Mouse (Mus musculus) heart, embryonic 15.5 days (tissue): ENCODE results near the gene Has3. TPM values are rescaled to one million over a fixed set of nuclear protein-coding genes. Genes with fewer than 3 reads are reported as not detected.
"Not testable (repeated sequence)": the region's sequence is repeated elsewhere in the genome, so short reads cannot be mapped to it uniquely, and the experiment has no call there.

ENCODE experiments used
- ATAC-seq: fragments of 200-750 bp; cut with Nextera tagmentation; replicated peaks from 2 replicates; pipeline ENCODE4 v1.8.0; 2017; ENCODE audit warnings: low read depth, moderate TSS enrichment; ENCODE audit not compliant: insufficient number of reproducible peaks, insufficient read depth, low FRiP score
- H3K27ac ChIP-seq: fragments of 300-500 bp; sonication (generic); 2 replicates; pipeline ENCODE4 v1.5.1; 2015; ENCODE audit warnings: mild to moderate bottlenecking, inconsistent platforms
- H3K27me3 ChIP-seq: fragments of 300-500 bp; sonication (generic); 2 replicates; pipeline ENCODE4 v1.6.1; 2015; ENCODE audit warnings: inconsistent platforms
- H3K36me3 ChIP-seq: fragments of 300-500 bp; sonication (generic); 2 replicates; pipeline ENCODE4 v1.6.1; 2015; ENCODE audit warnings: mild to moderate bottlenecking, inconsistent platforms
- H3K4me1 ChIP-seq: fragments of 300-500 bp; sonication (generic); replicated peaks from 2 replicates; pipeline ENCODE4 v1.6.1; 2015; ENCODE audit warnings: inconsistent platforms
- H3K4me2 ChIP-seq: fragments of 300-500 bp; sonication (generic); 2 replicates; pipeline ENCODE4 v1.6.1; 2015; ENCODE audit warnings: inconsistent platforms, mild to moderate bottlenecking, moderate library complexity
- H3K4me3 ChIP-seq: fragments of 300-500 bp; sonication (generic); 2 replicates; pipeline ENCODE4 v1.5.1; 2015; ENCODE audit warnings: mild to moderate bottlenecking, inconsistent platforms
- H3K9ac ChIP-seq: fragments of 300-500 bp; sonication (generic); 2 replicates; pipeline ENCODE4 v1.6.1; 2015; ENCODE audit warnings: mild to moderate bottlenecking, inconsistent platforms
- H3K9me3 ChIP-seq: fragments of 300-500 bp; sonication (generic); replicated peaks from 2 replicates; pipeline ENCODE4 v1.6.1; 2016; ENCODE audit warnings: inconsistent platforms
- WGBS: fragments of 180-500 bp; shearing (Covaris S2); methylation state at CpG from one replicate; pipeline ENCODE4 v1.1.7; 2015; ENCODE audit warnings: mixed read lengths; 5-methylcytosine and 5-hydroxymethylcytosine counted together
- polyA plus RNA-seq: library from polyadenylated mRNA; unstranded; fragments of >200 nt; fragmentation: Nextera tagmentation; extraction: Ambion mirVana; gene quantifications from 2 replicates; pipeline ENCODE4 v1.2.1, GENCODE M21; 2015

The Has3 gene
- polyA plus RNA-seq, 1 experiment from 2014 or later: 0.14 TPM

GRCm38 (mm10) chr8:106913631-106914030, 43.6 kb downstream of the Has3 start:
- peaks cover 74% of the 10 kb centered on the region for H3K36me3 ChIP-seq
- ATAC-seq: no peak

DNA sequence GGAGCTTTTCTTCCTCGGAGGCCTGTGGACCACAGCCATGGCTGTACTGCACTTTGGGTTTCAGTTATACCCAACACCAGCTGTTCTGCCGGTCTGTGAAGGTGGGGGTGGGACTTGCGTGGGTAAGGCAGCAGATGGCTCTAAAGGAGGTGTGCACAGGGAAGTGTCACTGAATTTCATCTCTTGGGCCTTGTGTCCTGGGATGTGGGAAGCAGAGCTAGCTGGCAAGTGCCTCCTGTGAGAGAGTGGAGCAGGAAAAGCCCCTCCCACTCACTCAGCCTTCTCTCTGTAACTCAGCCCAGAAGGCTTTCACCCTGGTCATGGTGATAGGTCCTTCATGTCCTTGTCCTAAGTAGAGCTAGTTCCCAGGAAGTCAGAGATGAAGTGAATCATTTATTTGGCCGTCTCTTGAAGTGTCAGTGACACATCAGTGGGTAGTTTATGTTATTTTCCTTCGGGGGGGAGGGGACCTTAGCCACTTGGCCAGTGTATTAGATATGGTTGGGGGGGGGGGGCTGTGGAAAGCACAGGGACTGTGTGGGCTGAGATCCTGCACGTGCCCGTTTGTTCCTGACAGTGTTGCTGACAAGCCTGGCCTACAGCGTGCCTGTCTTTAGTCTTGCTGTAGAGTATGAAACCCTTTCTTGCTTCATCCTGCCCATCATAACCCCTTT, 49.8 kb downstream of the Has3 start:
- Histone ChIP-seq H3K4me3 (no peak overlapping the region), H3K27ac (no peak overlapping the region), H3K9me3 (no peaks in the 10 kb centered on the region), H3K36me3 (peaks cover 75% of the 10 kb centered on the region), H3K4me1 (no peaks in the 10 kb centered on the region), H3K9ac (no peak overlapping the region), H3K27me3 (no peaks in the 10 kb centered on the region), H3K4me2 (no peak overlapping the region)
- no peak for ATAC-seq
- 81% methylated on average over 8 of the region's 8 CpGs for WGBS

More at GRCm38 (mm10) chr8:106913631-106914030, 43.6 kb downstream of the Has3 start:
- 95% methylated on average over 10 of the region's 10 CpGs for WGBS
- H3K27me3 ChIP-seq: no peaks in the 10 kb centered on the region
- H3K4me2 ChIP-seq: no peak overlapping the region
- no peak overlapping the region for H3K27ac ChIP-seq
- H3K4me1 ChIP-seq: no peaks in the 10 kb centered on the region
- H3K9ac ChIP-seq: no peak overlapping the region
- no peaks in the 10 kb centered on the region for H3K9me3 ChIP-seq
- no peak overlapping the region for H3K4me3 ChIP-seq

GRCm38 (mm10) chr8:106920395-106920741, 50.3 kb downstream of the Has3 start:
- Histone ChIP-seq H3K36me3 (peaks cover 70% of the 10 kb centered on the region), H3K9ac (no peak overlapping the region), H3K9me3 (no peaks in the 10 kb centered on the region), H3K4me1 (no peaks in the 10 kb centered on the region), H3K4me2 (no peak overlapping the region), H3K4me3 (no peak overlapping the region), H3K27me3 (no peaks in the 10 kb centered on the region), H3K27ac (no peak overlapping the region)
- ATAC-seq: no peak
- WGBS: 95% methylated on average over 5 of the region's 5 CpGs

- Histone ChIP-seq H3K27me3 (no peaks in the 10 kb centered on the region), H3K27ac (peak overlapping the region; percentile 48; the same call in 1 of the 2 replicates)
- no peak for ATAC-seq
These were observed 54.0 kb downstream of the Has3 start for GRCm38 (mm10) chr8:106924057-106924456.

GRCm38 (mm10) chr8:106924904-106925349, 54.9 kb downstream of the Has3 start:
- ATAC-seq: no peak; the same call in 1 of the 2 replicates
- H3K27me3 ChIP-seq: no peaks in the 10 kb centered on the region
- H3K9ac ChIP-seq: no peak overlapping the region
- 0 out of 2 replicates have a peak, but pooled peaks cover 3% of the 10 kb centered on the region for H3K4me1 ChIP-seq
- 57% methylated on average over 8 of the region's 8 CpGs for WGBS
- peaks cover 29% of the 10 kb centered on the region for H3K36me3 ChIP-seq
- H3K27ac ChIP-seq: peak overlapping the region; percentile 48
- H3K4me3 ChIP-seq: no peak overlapping the region
- H3K9me3 ChIP-seq: no peaks in the 10 kb centered on the region
- H3K4me2 ChIP-seq: no peak overlapping the region

More at GRCm38 (mm10) chr8:106924057-106924456, 54.0 kb downstream of the Has3 start:
- Histone ChIP-seq H3K4me2 (no peak overlapping the region), H3K4me1 (no peaks in the 10 kb centered on the region), H3K4me3 (no peak overlapping the region), H3K9me3 (no peaks in the 10 kb centered on the region), H3K36me3 (peaks cover 35% of the 10 kb centered on the region), H3K9ac (no peak overlapping the region)
- WGBS: 78% methylated on average over 4 of the region's 4 CpGs

- Histone ChIP-seq H3K4me1 (0 out of 2 replicates have a peak, but pooled peaks cover 3% of the 10 kb centered on the region), H3K9ac (no peak overlapping the region), H3K9me3 (no peaks in the 10 kb centered on the region), H3K27ac (no peak overlapping the region), H3K4me2 (no peak overlapping the region), H3K27me3 (no peaks in the 10 kb centered on the region), H3K4me3 (no peak overlapping the region), H3K36me3 (peaks cover 24% of the 10 kb centered on the region)
- no peak for ATAC-seq
- WGBS: 87% methylated on average over 4 of the region's 4 CpGs
These were observed 55.4 kb downstream of the Has3 start for GRCm38 (mm10) chr8:106925446-106925845.

DNA sequence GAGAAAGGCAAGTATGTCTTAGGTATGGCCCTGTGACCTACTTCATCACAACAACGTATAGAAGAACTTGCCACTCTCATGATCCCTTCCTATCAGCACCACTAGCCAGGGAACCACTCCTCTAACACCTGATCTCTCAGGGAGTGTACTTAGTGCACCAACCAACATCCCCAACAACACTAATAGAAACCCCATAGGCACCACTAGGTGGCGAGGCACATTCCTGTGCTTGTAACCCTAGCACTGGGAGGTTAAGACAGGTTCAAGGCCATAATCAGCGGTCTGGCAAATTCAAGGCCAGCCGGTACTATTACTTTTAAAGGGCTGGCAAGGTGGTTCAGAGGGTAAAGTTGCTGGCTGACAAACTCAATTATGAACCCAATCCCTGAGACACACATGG, 57.2 kb downstream of the Has3 start:
- Histone ChIP-seq H3K36me3 (peaks cover 14% of the 10 kb centered on the region), H3K4me3 (no peak overlapping the region), H3K4me2 (no peak overlapping the region), H3K27me3 (no peaks in the 10 kb centered on the region), H3K27ac (no peak overlapping the region), H3K9me3 (no peaks in the 10 kb centered on the region), H3K4me1 (peaks cover 4% of the 10 kb centered on the region), H3K9ac (no peak overlapping the region)
- 53% methylated on average over 4 of the region's 4 CpGs for WGBS
- ATAC-seq: 0 out of 2 replicates have a peak, but pooled peaks have one; percentile 22

DNA sequence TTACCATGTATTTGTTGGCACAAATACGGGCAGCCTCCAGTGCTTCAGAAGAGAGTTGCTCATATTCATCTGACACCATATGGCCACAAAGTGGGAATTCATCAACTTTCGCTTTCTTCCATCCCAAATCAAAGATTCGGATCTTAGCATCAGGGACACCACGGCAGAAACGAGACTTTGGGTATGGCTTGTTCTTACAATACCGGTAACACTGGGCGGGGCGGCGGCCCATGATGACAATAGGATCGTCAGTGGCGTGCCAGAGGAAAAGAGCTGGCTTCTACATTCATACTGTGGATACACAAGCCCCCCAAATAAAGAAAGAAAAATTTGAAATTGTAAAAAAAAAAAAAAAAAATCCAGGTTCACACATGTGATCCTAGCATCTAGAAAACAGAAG, 58.1 kb downstream of the Has3 start:
- not testable (repeated sequence) for H3K9me3 ChIP-seq, H3K27ac ChIP-seq, H3K4me1 ChIP-seq, H3K4me2 ChIP-seq, H3K4me3 ChIP-seq, ATAC-seq, H3K36me3 ChIP-seq, H3K27me3 ChIP-seq, H3K9ac ChIP-seq
- 92% methylated on average over 11 of the region's 11 CpGs for WGBS

GRCm38 (mm10) chr8:106929155-106929913, 59.3 kb downstream of the Has3 start:
- H3K9ac ChIP-seq: no peak overlapping the region
- H3K36me3 ChIP-seq: no peaks in the 10 kb centered on the region
- ATAC-seq: no peak
- H3K4me1 ChIP-seq: peaks cover 7% of the 10 kb centered on the region
- no peaks in the 10 kb centered on the region for H3K9me3 ChIP-seq
- no peak overlapping the region for H3K4me2 ChIP-seq
- no peak overlapping the region for H3K4me3 ChIP-seq
- 58% methylated on average over 6 of the region's 6 CpGs for WGBS
- H3K27ac ChIP-seq: peak overlapping the region; percentile 74
- H3K27me3 ChIP-seq: no peaks in the 10 kb centered on the region

- peaks cover 7% of the 10 kb centered on the region for H3K4me1 ChIP-seq
- no peak overlapping the region for H3K4me2 ChIP-seq
- peak overlapping the region; percentile 74 for H3K27ac ChIP-seq
- H3K9me3 ChIP-seq: no peaks in the 10 kb centered on the region
- 74% methylated on average over 5 of the region's 5 CpGs for WGBS
- H3K27me3 ChIP-seq: no peaks in the 10 kb centered on the region
- H3K9ac ChIP-seq: no peak overlapping the region
- H3K36me3 ChIP-seq: no peaks in the 10 kb centered on the region
- H3K4me3 ChIP-seq: no peak overlapping the region
- ATAC-seq: no peak
These were observed 59.9 kb downstream of the Has3 start for GRCm38 (mm10) chr8:106929921-106930320.

- H3K4me2 ChIP-seq: peak overlapping the region; percentile 61
- peak overlapping the region; percentile 38; the same call in 1 of the 2 replicates for H3K9ac ChIP-seq
- no peaks in the 10 kb centered on the region for H3K9me3 ChIP-seq
- peak overlapping the region; percentile 26 for H3K27ac ChIP-seq
- no peaks in the 10 kb centered on the region for H3K36me3 ChIP-seq
- H3K4me3 ChIP-seq: peak overlapping the region; percentile 28
- peaks cover 18% of the 10 kb centered on the region for H3K4me1 ChIP-seq
- ATAC-seq: no peak
- 12% methylated on average over 22 of the region's 22 CpGs for WGBS
- H3K27me3 ChIP-seq: no peaks in the 10 kb centered on the region
These were observed 62.5 kb downstream of the Has3 start for GRCm38 (mm10) chr8:106932376-106933065.
